Mouse (Mus musculus) CH12.LX (cell line): ENCODE data around the gene Letmd1. TPM values are rescaled to one million over a fixed set of nuclear protein-coding genes. Genes with fewer than 3 reads are reported as not detected.

Experiments
- DNase-seq: peaks from one replicate; pipeline ENCODE4 v3.0.0-alpha.2; 2013; ENCODE audit errors: extremely low read depth
- H3K27ac ChIP-seq: 2 replicates; pipeline ENCODE4 v1.5.1; 2012; ENCODE audit warnings: low read depth, mild to moderate bottlenecking, control low read depth, moderate library complexity; ENCODE audit not compliant: insufficient read depth
- H3K27me3 ChIP-seq: replicated peaks from 2 replicates; pipeline ENCODE3; 2012; ENCODE audit warnings: inconsistent platforms
- H3K36me3 ChIP-seq, 2 experiments: replicated peaks in 1 of 2; 2 replicates each; pipeline versions ENCODE3 to v1.6.1; 2012; ENCODE audit warnings: inconsistent platforms in 1 of 2, low read length in 1 of 2, mild to moderate bottlenecking in 1 of 2, mixed read lengths in 1 of 2, moderate library complexity in 1 of 2; ENCODE audit not compliant: control insufficient read depth in 1 of 2, insufficient read depth in 1 of 2
- H3K4me1 ChIP-seq, 2 experiments: 2 replicates each; pipeline ENCODE4 v1.6.1; 2012; ENCODE audit warnings: inconsistent platforms in 1 of 2, moderate library complexity in 1 of 2; ENCODE audit not compliant: insufficient read depth in 2 of 2, control insufficient read depth in 1 of 2
- H3K4me2 ChIP-seq: 2 replicates; pipeline ENCODE4 v1.6.1; 2012; ENCODE audit warnings: low read depth, mild to moderate bottlenecking, control low read depth; ENCODE audit not compliant: poor library complexity, insufficient read depth, severe bottlenecking
- H3K4me3 ChIP-seq, 3 experiments: fragments of 150-350 bp in 1 of 3; sonication (generic) in 1 of 3; replicated peaks in 1 of 3; 2 replicates each; pipeline versions ENCODE3 to v1.5.1; 2011 to 2012; ENCODE audit warnings: low read depth in 2 of 3, low read length in 2 of 3, mild to moderate bottlenecking in 2 of 3, moderate library complexity in 2 of 3, control low read depth in 1 of 3, improper control_type of control experiment in 1 of 3, inconsistent platforms in 1 of 3, mixed read lengths in 1 of 3; ENCODE audit not compliant: poor library complexity in 1 of 3
- H3K79me2 ChIP-seq: replicated peaks from 2 replicates; pipeline ENCODE4 v1.6.1; 2012; ENCODE audit warnings: mild to moderate bottlenecking, moderate library complexity; ENCODE audit not compliant: control insufficient read depth, poor library complexity, insufficient read depth, severe bottlenecking; ENCODE audit errors: extremely low read depth
- H3K9ac ChIP-seq: 2 replicates; pipeline ENCODE4 v1.6.1; 2012; ENCODE audit warnings: low read depth, mild to moderate bottlenecking, control low read depth, moderate library complexity; ENCODE audit not compliant: insufficient read depth
- H3K9me3 ChIP-seq: replicated peaks from 2 replicates; pipeline ENCODE3; 2012; ENCODE audit warnings: low read length, inconsistent platforms, mixed read lengths
- CTCF ChIP-seq, 2 experiments: IDR thresholded peaks in 1 of 2; conservative IDR thresholded peaks in 1 of 2; 2 replicates each; pipeline ENCODE4 v1.5.1; 2011 to 2012; ENCODE audit warnings: low read depth in 2 of 2, low read length in 2 of 2, improper control_type of control experiment in 1 of 2, inconsistent platforms in 1 of 2, mild to moderate bottlenecking in 1 of 2, moderate library complexity in 1 of 2
- ETS1 ChIP-seq: conservative IDR thresholded peaks from 2 replicates; pipeline ENCODE4 v1.6.1; 2012; ENCODE audit warnings: low read depth, mild to moderate bottlenecking, inconsistent platforms, low read length, improper control_type of control experiment, moderate library complexity
- MAFK ChIP-seq: IDR thresholded peaks from 2 replicates; pipeline ENCODE4 v1.6.1; 2011; ENCODE audit warnings: low read length, improper control_type of control experiment; ENCODE audit not compliant: insufficient replicate concordance
- POLR2AphosphoS2 ChIP-seq: IDR thresholded peaks from 2 replicates; pipeline ENCODE4 v1.6.1; 2011; ENCODE audit warnings: low read depth, low read length, improper control_type of control experiment
- RAD21 ChIP-seq: IDR thresholded peaks from 2 replicates; pipeline ENCODE4 v1.6.1; 2011; ENCODE audit warnings: low read depth, mild to moderate bottlenecking, low read length, improper control_type of control experiment, moderate library complexity
- SIN3A ChIP-seq: IDR thresholded peaks from 2 replicates; pipeline ENCODE4 v1.6.1; 2012; ENCODE audit warnings: low read length, improper control_type of control experiment, inconsistent platforms
- SMC3 ChIP-seq: IDR thresholded peaks from 2 replicates; pipeline ENCODE4 v1.6.1; 2011; ENCODE audit warnings: low read depth, low read length, improper control_type of control experiment
- USF2 ChIP-seq: conservative IDR thresholded peaks from 2 replicates; pipeline ENCODE4 v1.6.1; 2011; ENCODE audit warnings: low read depth, low read length, improper control_type of control experiment
- ZNF384 ChIP-seq: IDR thresholded peaks from 2 replicates; pipeline ENCODE4 v1.6.1; 2012; ENCODE audit warnings: low read depth, low read length, improper control_type of control experiment, inconsistent platforms
- dilution Hi-C: fragments of 300-500 bp; cut with MboI; formaldehyde crosslinking; loops from 2 replicates; pipeline ENCODE4 v1.14.3; 2020; ENCODE audit warnings: low sequenced_read_pairs; ENCODE audit not compliant: extremely low pct_unique_long_range_greater_than_20kb, extremely low pct_ligation_motif_present
- in situ Hi-C: fragments of 300-500 bp; cut with MboI; formaldehyde crosslinking; loops from 3 replicates; pipeline ENCODE4 v1.14.3; 2019; ENCODE audit warnings: low sequenced_read_pairs, low pct_ligation_motif_present, low pct_unique_long_range_greater_than_20kb, mixed read lengths
- polyA plus RNA-seq: library from polyadenylated mRNA; unstranded; fragments of >175 nt; gene quantifications from 2 replicates; pipeline ENCODE4 v1.2.1, GENCODE M21; 2012; ENCODE audit warnings: low read depth; ENCODE audit not compliant: insufficient read length
- total RNA-seq, 2 experiments: library from RNA; depleted of rRNA; stranded (reverse); fragments of 300-350 nt in 1 of 2; fragments of >200 nt in 1 of 2; gene quantifications; 2 replicates each; pipeline ENCODE4 v1.2.3; 2012 to 2014

Letmd1 gene
- total and polyA plus RNA-seq, 3 experiments = 31.4 to 51.3 (median 39.0) TPM

GRCm38 (mm10) chr15:100463712-100464111 is 5.1 kb upstream of the Letmd1 start:
- H3K27ac ChIP-seq = no peak overlapping the region
- peaks cover 11 to 26% of the 10 kb centered on the region in 2 experiments for H3K4me1 ChIP-seq
- dilution Hi-C loops (no loop called here), in situ Hi-C loops (loop anchor here (5.0 kb wide), 3 partner anchors 149 to 289 kb away; no protein-coding TSS in a partner anchor)
- no peak overlapping the region for H3K4me2 ChIP-seq
- peaks cover 2% of the 10 kb centered on the region for H3K27me3 ChIP-seq
- no peaks in the 10 kb centered on the region for H3K36me3 ChIP-seq
- H3K9me3 ChIP-seq = no peaks in the 10 kb centered on the region
- peak; percentile 74 for DNase-seq
- no peak overlapping the region for H3K9ac ChIP-seq
- no peak overlapping the region for H3K4me3 ChIP-seq
- no peaks in the 10 kb centered on the region for H3K79me2 ChIP-seq
- TF ChIP-seq USF2 (no peak), RAD21 (peak; percentile 60), CTCF (conservative IDR thresholded peaks at IDR 0.05 in 1 of 2, IDR thresholded peaks at IDR 0.05 in 1 of 2; ENCODE audit: low read depth in 2 of 2, low read length in 2 of 2) (peak; percentile 63 to 77), POLR2AphosphoS2 (no peak), SMC3 (peak; percentile 58)

GRCm38 (mm10) chr15:100465432-100465831 is 3.4 kb upstream of the Letmd1 start:
- no peaks in the 10 kb centered on the region for H3K9me3 ChIP-seq
- H3K4me2 ChIP-seq = no peak overlapping the region
- no peak for DNase-seq
- no peak overlapping the region for H3K9ac ChIP-seq
- H3K79me2 ChIP-seq = peaks cover 8% of the 10 kb centered on the region; the same call in 1 of the 2 replicates
- H3K27ac ChIP-seq = no peak overlapping the region
- H3K27me3 ChIP-seq = no peaks in the 10 kb centered on the region
- H3K36me3 ChIP-seq = peaks cover 0 to 5% of the 10 kb centered on the region in 2 experiments
- no peak overlapping the region for H3K4me3 ChIP-seq
- in situ Hi-C loops (no loop called here), dilution Hi-C loops (no loop called here)
- TF ChIP-seq ETS1 = no peak
- TF ChIP-seq CTCF (conservative IDR thresholded peaks at IDR 0.05 in 1 of 2, IDR thresholded peaks at IDR 0.05 in 1 of 2; ENCODE audit: low read depth in 2 of 2, low read length in 2 of 2) = peak; percentile 33 to 46; a peak in 2 of 4 replicates
- TF ChIP-seq ZNF384 = peak; percentile 91
- H3K4me1 ChIP-seq = peaks cover 15 to 38% of the 10 kb centered on the region in 2 experiments

GRCm38 (mm10) chr15:100467738-100468137 is 1.1 kb upstream of the Letmd1 start:
- peak overlapping the region in 2 of 3 experiments; percentile 80 to 87 for H3K4me3 ChIP-seq
- no peak for DNase-seq
- dilution Hi-C loops = no loop called here
- peaks cover 7 to 30% of the 10 kb centered on the region in 2 experiments; a peak in 2 of 4 replicates for H3K4me1 ChIP-seq
- no peaks in the 10 kb centered on the region for H3K9me3 ChIP-seq
- peak overlapping the region; percentile 65 for H3K4me2 ChIP-seq
- H3K36me3 ChIP-seq = peaks cover 8 to 26% of the 10 kb centered on the region in 2 experiments
- in situ Hi-C loops = no loop called here
- H3K9ac ChIP-seq = peak overlapping the region; percentile 74; the same call in 1 of the 2 replicates
- no peaks in the 10 kb centered on the region for H3K27me3 ChIP-seq
- TF ChIP-seq MAFK (0 out of 2 replicates have a peak, but pooled peaks have one; percentile 25), SIN3A (no peak)
- no peak overlapping the region for H3K27ac ChIP-seq
- peaks cover 9% of the 10 kb centered on the region; the same call in 1 of the 2 replicates for H3K79me2 ChIP-seq
